Mouse (Mus musculus): ENCODE data around the gene Scnn1b. TPM values are rescaled to one million over a fixed set of nuclear protein-coding genes. Genes with fewer than 3 reads are reported as not detected.

Gene Scnn1b
- polyA plus RNA-seq, 1 experiment from 2014 or later, result 0.17 TPM

DNA sequence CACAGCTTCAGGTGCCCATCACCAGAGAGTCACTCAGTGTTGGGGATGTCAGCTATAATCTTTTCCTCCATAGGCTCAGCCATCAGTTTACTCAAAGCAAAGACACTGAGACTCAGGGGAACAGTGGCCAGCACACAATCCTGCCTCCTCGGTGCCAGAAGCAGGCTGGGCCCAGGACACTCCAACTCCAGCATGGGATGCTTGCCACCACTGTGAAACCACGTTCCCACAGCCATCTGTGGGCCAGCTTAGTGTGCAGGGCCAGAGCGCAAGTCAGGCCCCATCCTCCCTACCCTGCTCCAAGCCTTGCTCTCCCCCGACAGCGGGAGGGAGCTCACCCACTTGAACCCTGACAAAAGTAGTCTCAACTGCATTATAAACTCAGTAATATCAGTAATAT, 81.4 kb downstream of the Scnn1b start:
- no peak overlapping the region for H3K27ac ChIP-seq
- peaks cover 30% of the 10 kb centered on the region for H3K36me3 ChIP-seq (replicated peaks)
- no peak for ATAC-seq (ENCODE audit: low FRiP score)

DNA sequence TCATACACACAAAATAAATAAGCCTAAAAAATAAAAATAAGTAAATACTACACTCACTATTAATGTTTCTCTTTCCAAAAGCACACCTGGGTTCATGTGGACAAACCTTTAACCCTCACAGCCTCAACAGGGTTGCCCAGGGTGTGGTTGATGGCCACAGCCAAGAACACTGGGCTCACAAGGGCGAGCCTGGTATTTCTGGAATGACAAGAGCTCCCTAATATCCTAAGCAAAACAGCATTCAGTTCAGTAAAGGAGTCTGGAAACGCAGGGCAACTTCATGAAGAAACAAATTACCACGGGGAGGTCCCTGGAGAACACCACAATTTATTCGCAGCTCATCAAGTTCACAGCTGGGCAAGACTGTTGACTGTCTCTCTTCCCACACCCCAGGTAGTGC, 82.7 kb downstream of the Scnn1b start:
- Histone ChIP-seq H3K4me2 (no peak overlapping the region), H3K9me3 (no peaks in the 10 kb centered on the region), H3K27me3 (no peaks in the 10 kb centered on the region), H3K4me1 (no peaks in the 10 kb centered on the region), H3K9ac (no peak overlapping the region), H3K27ac (no peak overlapping the region), H3K4me3 (replicated peaks) (no peak overlapping the region), H3K36me3 (replicated peaks) (peaks cover 23% of the 10 kb centered on the region)
- no peak for ATAC-seq (ENCODE audit: low FRiP score)
- 85% methylated on average over 4 of the region's 4 CpGs for WGBS

More for the DNA sequence above, 81.4 kb downstream of the Scnn1b start:
- H3K9ac ChIP-seq, result no peak overlapping the region
- no peak overlapping the region for H3K4me3 ChIP-seq (replicated peaks)
- no peak overlapping the region for H3K4me2 ChIP-seq
- no peaks in the 10 kb centered on the region for H3K9me3 ChIP-seq
- H3K4me1 ChIP-seq, result no peaks in the 10 kb centered on the region
- 88% methylated on average over 5 of the region's 5 CpGs for WGBS
- no peaks in the 10 kb centered on the region for H3K27me3 ChIP-seq

DNA sequence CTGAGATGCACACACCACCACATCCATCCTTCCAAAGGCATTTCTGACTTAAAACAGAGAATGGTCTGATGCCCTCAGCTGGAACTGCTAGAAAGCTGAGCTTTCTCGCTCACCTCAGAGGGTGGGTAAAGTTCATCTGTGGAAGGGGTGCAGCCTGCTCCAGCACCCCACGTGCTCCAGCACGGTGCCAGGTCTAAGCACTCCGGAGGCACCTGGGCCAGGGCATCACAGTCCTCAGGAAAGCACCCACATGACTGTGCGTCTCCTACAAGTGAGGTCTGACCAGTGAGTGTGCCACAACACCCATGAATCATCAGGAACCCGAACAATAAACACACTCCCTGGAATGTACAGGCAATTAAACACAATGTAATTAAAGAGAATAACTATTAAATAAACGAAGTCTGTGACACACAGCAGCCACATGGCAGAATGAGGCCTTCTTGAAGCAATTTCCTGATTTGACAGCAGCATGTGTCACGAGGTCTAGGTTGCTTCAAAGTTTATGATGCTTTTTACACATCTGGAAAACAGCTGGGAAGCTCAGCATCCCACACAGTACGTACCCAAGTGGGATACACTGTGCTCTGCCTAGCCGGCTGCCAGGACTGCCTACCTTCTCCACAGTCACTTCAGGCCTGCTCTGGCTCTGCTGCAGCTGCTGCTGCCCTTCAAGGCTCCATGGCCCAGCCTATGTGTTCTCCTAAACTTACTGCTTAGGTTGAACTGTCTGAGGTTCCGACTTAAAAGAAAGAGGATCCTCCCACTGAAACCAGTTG, 90.2 kb downstream of the Scnn1b start:
- no peak overlapping the region for H3K9ac ChIP-seq
- H3K27me3 ChIP-seq, result no peaks in the 10 kb centered on the region
- 89% methylated on average over 11 of the region's 11 CpGs for WGBS
- H3K4me1 ChIP-seq, result no peaks in the 10 kb centered on the region
- H3K27ac ChIP-seq, result no peak overlapping the region
- no peak for ATAC-seq (ENCODE audit: low FRiP score)
- no peak overlapping the region for H3K4me2 ChIP-seq
- no peak overlapping the region for H3K4me3 ChIP-seq (replicated peaks)
- H3K9me3 ChIP-seq, result no peaks in the 10 kb centered on the region
- H3K36me3 ChIP-seq (replicated peaks), result peaks cover 19% of the 10 kb centered on the region

DNA sequence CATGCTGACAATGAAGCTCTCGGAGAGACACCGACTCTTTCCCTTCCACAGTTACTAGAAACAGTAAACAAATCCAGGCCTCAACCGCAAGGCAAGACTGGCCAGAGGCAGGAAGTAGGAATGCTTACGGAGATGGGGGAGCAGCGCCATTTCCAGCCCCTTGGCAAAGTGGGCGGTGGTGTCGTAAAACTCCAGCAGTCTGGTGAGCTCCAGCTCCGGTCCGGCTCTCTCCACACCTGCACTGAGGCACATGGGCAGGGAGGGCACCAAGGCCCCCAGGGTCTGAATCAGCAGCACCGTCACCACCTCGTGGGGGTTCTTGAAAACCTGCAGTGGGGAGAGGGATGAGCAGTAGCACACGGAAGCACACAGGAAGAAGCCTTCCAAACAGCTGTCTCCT, 91.0 kb downstream of the Scnn1b start:
- H3K4me1 ChIP-seq, result no peaks in the 10 kb centered on the region
- H3K9ac ChIP-seq, result no peak overlapping the region
- H3K9me3 ChIP-seq, result no peaks in the 10 kb centered on the region
- no peak overlapping the region for H3K27ac ChIP-seq
- H3K27me3 ChIP-seq, result no peaks in the 10 kb centered on the region
- H3K4me2 ChIP-seq, result no peak overlapping the region
- peaks cover 13% of the 10 kb centered on the region for H3K36me3 ChIP-seq (replicated peaks)
- WGBS, result 93% methylated on average over 12 of the region's 12 CpGs
- ATAC-seq (ENCODE audit: low FRiP score), result no peak
- H3K4me3 ChIP-seq (replicated peaks), result no peak overlapping the region

DNA sequence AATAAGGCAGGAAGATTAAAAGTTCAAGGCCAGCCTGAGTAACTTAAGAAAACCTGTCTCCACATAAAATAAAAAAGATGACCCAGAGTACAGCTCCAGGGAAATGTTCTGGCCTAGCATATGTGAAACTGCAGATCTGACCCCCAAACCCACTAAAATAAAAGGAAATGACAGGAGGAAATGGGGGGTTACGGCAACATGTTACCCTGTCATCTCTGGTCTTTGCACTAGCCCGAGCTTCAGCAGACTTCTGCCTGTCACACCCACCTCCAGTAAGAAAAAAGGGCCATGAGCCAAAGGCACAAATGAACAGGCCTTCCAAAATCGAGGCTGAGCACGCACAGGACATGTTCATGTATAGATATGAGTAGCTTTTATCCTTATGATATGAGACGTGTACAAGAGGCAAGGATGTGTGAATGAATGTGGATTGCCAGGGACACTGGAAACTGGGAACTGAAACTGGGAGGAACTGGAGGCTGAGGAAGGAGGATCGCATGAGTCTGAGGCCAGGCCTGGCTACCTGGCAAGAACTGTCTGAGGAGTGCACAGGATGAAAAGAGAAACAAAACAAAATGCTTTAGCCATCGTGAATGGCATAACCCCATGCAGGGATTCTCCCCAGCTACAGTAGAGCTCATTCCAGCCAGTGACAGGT, 97.2 kb downstream of the Scnn1b start:
- no peak overlapping the region for H3K4me3 ChIP-seq (replicated peaks)
- 91% methylated on average over 7 of the region's 7 CpGs for WGBS
- ATAC-seq (ENCODE audit: low FRiP score), result no peak
- no peaks in the 10 kb centered on the region for H3K27me3 ChIP-seq
- H3K9ac ChIP-seq, result no peak overlapping the region
- no peaks in the 10 kb centered on the region for H3K4me1 ChIP-seq
- no peak overlapping the region for H3K4me2 ChIP-seq
- H3K27ac ChIP-seq, result no peak overlapping the region
- H3K36me3 ChIP-seq (replicated peaks), result peaks cover 14% of the 10 kb centered on the region
- no peaks in the 10 kb centered on the region for H3K9me3 ChIP-seq

DNA sequence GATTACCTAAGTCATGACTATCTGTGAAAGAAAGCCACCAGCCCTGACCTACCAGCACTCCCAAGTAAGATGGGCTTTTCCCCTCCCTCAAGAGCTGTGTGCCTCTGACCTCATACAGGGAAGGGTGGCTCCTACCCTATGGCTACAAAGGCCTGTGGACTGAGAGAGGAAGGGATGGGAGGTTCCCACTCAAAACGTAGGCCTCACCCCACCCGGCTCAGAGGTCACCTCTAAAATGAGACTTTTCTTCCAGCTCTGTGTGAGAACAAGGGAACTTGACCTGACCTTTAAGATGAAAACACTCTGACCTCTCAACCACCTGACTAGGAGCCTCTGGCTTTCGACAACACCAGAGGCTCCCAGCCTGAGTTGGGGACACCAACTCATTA, 97.7 kb downstream of the Scnn1b start:
- H3K36me3 ChIP-seq (replicated peaks), result peaks cover 14% of the 10 kb centered on the region
- no peaks in the 10 kb centered on the region for H3K27me3 ChIP-seq
- H3K4me3 ChIP-seq (replicated peaks), result no peak overlapping the region
- no peak overlapping the region for H3K4me2 ChIP-seq
- H3K9me3 ChIP-seq, result no peaks in the 10 kb centered on the region
- ATAC-seq (ENCODE audit: low FRiP score), result no peak
- H3K9ac ChIP-seq, result no peak overlapping the region
- no peaks in the 10 kb centered on the region for H3K4me1 ChIP-seq
- no peak overlapping the region for H3K27ac ChIP-seq
- 81% methylated on average over 3 of the region's 3 CpGs for WGBS

DNA sequence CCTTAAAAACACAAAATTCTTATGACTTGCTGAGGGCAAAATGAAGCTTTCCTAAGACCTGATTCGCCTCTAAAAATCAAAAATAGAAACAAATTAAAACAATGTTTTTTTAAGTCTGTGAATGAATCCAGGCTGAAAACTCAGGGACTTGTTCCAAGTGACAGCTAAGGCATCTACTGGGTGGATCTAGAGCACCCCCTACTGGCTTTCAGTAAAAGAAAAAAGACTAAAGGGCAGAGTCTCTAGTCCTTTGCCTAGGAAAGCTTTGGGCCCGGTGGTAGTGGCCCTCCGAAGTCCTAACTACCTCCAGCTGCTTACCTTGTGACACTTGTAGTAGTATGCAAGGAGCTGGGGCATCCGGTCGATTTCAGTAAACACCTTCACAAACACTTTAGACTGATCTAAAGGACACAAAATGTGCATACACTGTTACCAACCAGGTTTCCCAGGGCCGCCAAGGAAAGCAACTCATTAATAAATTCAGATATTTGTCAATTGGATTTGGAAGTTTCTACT, 99.1 kb downstream of the Scnn1b start:
- H3K9ac ChIP-seq, result no peak overlapping the region
- peaks cover 14% of the 10 kb centered on the region for H3K36me3 ChIP-seq (replicated peaks)
- no peaks in the 10 kb centered on the region for H3K9me3 ChIP-seq
- ATAC-seq (ENCODE audit: low FRiP score), result no peak
- H3K4me1 ChIP-seq, result no peaks in the 10 kb centered on the region
- H3K27me3 ChIP-seq, result no peaks in the 10 kb centered on the region
- H3K4me2 ChIP-seq, result no peak overlapping the region
- 75% methylated on average over 6 of the region's 6 CpGs for WGBS
- H3K27ac ChIP-seq, result no peak overlapping the region
- H3K4me3 ChIP-seq (replicated peaks), result no peak overlapping the region

DNA sequence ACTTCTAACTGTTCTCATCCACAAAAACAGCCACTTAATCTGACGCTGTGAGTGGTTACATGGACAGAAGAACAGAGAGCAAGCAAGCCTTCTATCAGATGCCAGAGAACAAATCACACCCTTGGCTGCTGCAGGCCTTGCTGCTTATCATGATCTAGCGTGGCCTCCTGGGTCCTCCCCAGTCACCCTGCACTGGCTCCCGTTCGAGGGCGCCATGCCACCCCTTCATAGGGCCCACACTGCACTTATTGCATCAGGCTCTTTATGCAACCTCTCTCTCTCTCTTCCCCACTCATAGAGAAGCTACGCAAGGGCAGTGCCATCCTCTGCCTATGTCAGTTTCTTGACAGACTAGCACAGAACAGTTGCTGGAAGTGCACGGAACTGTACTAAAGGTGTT, 101.3 kb downstream of the Scnn1b start:
- Histone ChIP-seq H3K27me3 (no peaks in the 10 kb centered on the region), H3K27ac (no peak overlapping the region), H3K9ac (no peak overlapping the region), H3K4me2 (no peak overlapping the region), H3K4me3 (replicated peaks) (no peak overlapping the region), H3K4me1 (no peaks in the 10 kb centered on the region), H3K9me3 (no peaks in the 10 kb centered on the region), H3K36me3 (replicated peaks) (peaks cover 28% of the 10 kb centered on the region)
- ATAC-seq (ENCODE audit: low FRiP score), result no peak
- WGBS, result 94% methylated on average over 7 of the region's 7 CpGs

Other genes with a start within 250 kb of the Scnn1b start
- 4.4 and 4.5 TPM in 2 replicates for gene Usp31, start 157.8 kb upstream of the Scnn1b start, polyA plus RNA-seq (2016; fragmentation: Nextera tagmentation; extraction: Ambion mirVana)
- gene Scnn1g, start 130.6 kb upstream of the Scnn1b start, polyA plus RNA-seq (2016; fragmentation: Nextera tagmentation; extraction: Ambion mirVana), result not detected in 2 replicates
- 21.9 and 23.0 TPM in 2 replicates for gene Cog7, start 116.7 kb downstream of the Scnn1b start, polyA plus RNA-seq (2016; fragmentation: Nextera tagmentation; extraction: Ambion mirVana)
- 72.5 and 73.7 TPM in 2 replicates for gene Gga2, start 156.2 kb downstream of the Scnn1b start, polyA plus RNA-seq (2016; fragmentation: Nextera tagmentation; extraction: Ambion mirVana)
- 78.9 and 83.5 TPM in 2 replicates for gene Ubfd1, start 202.1 kb downstream of the Scnn1b start, polyA plus RNA-seq (2016; fragmentation: Nextera tagmentation; extraction: Ambion mirVana)
- gene Ears2, start 202.2 kb downstream of the Scnn1b start, polyA plus RNA-seq (2016; fragmentation: Nextera tagmentation; extraction: Ambion mirVana), result 15.0 and 16.1 TPM in 2 replicates
- gene Ndufab1, start 236.8 kb downstream of the Scnn1b start, polyA plus RNA-seq (2016; fragmentation: Nextera tagmentation; extraction: Ambion mirVana), result 572 and 610 TPM in 2 replicates